Mouse (Mus musculus): ENCODE results near the gene Dpyd. TPM values are rescaled to one million over a fixed set of nuclear protein-coding genes. Genes with fewer than 3 reads are reported as not detected.

The Dpyd gene
- polyA plus RNA-seq, 1 experiment from 2014 or later: 1.8 TPM

GRCm38 (mm10) chr3:119086618-119087017 is 524.7 kb downstream of the Dpyd start:
- Histone ChIP-seq H3K27me3 (ENCODE audit: control insufficient read depth, insufficient read depth, low read length) (no peaks in the 10 kb centered on the region), H3K4me2 (no peak overlapping the region), H3K9ac (ENCODE audit: low read depth, low read length) (no peak overlapping the region), H3K4me1 (ENCODE audit: control insufficient read depth, insufficient read depth, low read length) (no peaks in the 10 kb centered on the region), H3K4me3 (ENCODE audit: low read depth, low read length) (no peak overlapping the region), H3K9me3 (replicated peaks; ENCODE audit: control insufficient read depth, low read length) (no peaks in the 10 kb centered on the region), H3K27ac (ENCODE audit: low read depth, low read length) (no peak overlapping the region), H3K36me3 (ENCODE audit: control insufficient read depth, insufficient read depth, low read length) (no peaks in the 10 kb centered on the region)
- WGBS (ENCODE audit: insufficient replicate concordance): 52% methylated on average over 1 of the region's 1 CpGs
- no peak for ATAC-seq (replicated peaks; ENCODE audit: insufficient number of reproducible peaks, low FRiP score, low TSS enrichment)

DNA sequence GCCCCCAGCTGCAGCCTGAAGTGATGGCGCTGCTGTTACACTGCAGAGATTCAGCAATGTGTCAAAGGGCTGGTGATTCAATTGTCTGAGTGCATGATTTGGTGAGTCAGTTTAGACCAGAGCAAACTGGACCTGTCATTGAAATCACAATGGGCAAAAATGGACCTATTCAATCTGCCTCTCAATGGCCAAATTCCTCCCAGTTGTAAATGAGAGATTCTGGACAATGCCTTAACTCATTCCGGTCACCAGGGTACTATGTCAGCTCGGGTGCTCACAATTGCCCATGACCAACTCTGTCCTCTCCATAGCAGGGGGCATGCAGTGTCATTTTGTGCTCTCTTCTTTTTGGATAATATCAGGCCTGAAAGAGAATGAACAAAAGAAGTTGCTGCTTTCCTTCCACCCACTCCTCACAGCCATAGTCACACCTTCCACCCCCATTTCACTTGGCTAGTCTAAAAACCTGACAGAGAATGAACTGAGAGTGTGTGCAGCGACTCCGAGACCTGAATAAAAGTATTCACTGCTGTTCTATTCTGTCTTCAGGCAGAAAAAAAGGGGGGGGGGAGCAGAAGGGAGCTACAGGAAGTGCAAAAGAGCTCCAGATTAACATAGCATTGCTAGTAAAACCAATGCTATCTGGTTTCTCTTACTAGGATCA is 533.4 kb downstream of the Dpyd start:
- H3K36me3 ChIP-seq (ENCODE audit: control insufficient read depth, insufficient read depth, low read length): no peaks in the 10 kb centered on the region
- ATAC-seq (replicated peaks; ENCODE audit: insufficient number of reproducible peaks, low FRiP score, low TSS enrichment): no peak
- no peak overlapping the region for H3K4me3 ChIP-seq (ENCODE audit: low read depth, low read length)
- no peak overlapping the region for H3K27ac ChIP-seq (ENCODE audit: low read depth, low read length)
- H3K9me3 ChIP-seq (replicated peaks; ENCODE audit: control insufficient read depth, low read length): no peaks in the 10 kb centered on the region
- WGBS (ENCODE audit: insufficient replicate concordance): 74% methylated on average over 5 of the region's 5 CpGs
- H3K4me2 ChIP-seq: no peak overlapping the region
- no peaks in the 10 kb centered on the region for H3K27me3 ChIP-seq (ENCODE audit: control insufficient read depth, insufficient read depth, low read length)
- no peaks in the 10 kb centered on the region for H3K4me1 ChIP-seq (ENCODE audit: control insufficient read depth, insufficient read depth, low read length)
- H3K9ac ChIP-seq (ENCODE audit: low read depth, low read length): no peak overlapping the region

DNA sequence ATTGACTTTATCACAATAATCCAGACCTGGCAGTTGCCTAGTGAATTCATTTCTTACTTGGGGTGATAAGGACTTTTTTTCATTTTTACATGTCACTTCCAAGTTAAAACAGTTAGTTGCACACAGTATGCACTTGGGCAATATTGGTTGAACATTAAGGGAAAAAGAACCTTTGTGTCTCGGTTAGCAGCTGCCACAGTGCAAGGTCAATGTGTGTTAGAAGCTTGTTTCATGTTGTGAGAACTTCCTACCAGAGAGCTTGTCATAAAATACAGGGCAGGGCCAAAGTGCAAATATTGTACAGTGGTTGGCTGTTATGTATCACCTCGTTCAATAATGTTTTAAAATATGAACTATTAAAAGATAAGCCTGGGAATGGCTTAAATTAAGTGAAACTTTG is 564.1 kb downstream of the Dpyd start:
- Histone ChIP-seq H3K27ac (ENCODE audit: low read depth, low read length) (no peak overlapping the region), H3K4me3 (ENCODE audit: low read depth, low read length) (no peak overlapping the region), H3K4me2 (no peak overlapping the region), H3K36me3 (ENCODE audit: control insufficient read depth, insufficient read depth, low read length) (no peaks in the 10 kb centered on the region), H3K27me3 (ENCODE audit: control insufficient read depth, insufficient read depth, low read length) (no peaks in the 10 kb centered on the region), H3K9me3 (replicated peaks; ENCODE audit: control insufficient read depth, low read length) (no peaks in the 10 kb centered on the region), H3K4me1 (ENCODE audit: control insufficient read depth, insufficient read depth, low read length) (no peaks in the 10 kb centered on the region), H3K9ac (ENCODE audit: low read depth, low read length) (no peak overlapping the region)
- WGBS (ENCODE audit: insufficient replicate concordance): 52% methylated on average over 2 of the region's 2 CpGs
- no peak for ATAC-seq (replicated peaks; ENCODE audit: insufficient number of reproducible peaks, low FRiP score, low TSS enrichment)

- Histone ChIP-seq H3K27me3 (ENCODE audit: control insufficient read depth, insufficient read depth, low read length) (no peaks in the 10 kb centered on the region), H3K27ac (ENCODE audit: low read depth, low read length) (no peak overlapping the region), H3K4me3 (ENCODE audit: low read depth, low read length) (no peak overlapping the region), H3K9me3 (replicated peaks; ENCODE audit: control insufficient read depth, low read length) (no peaks in the 10 kb centered on the region), H3K4me2 (no peak overlapping the region), H3K36me3 (ENCODE audit: control insufficient read depth, insufficient read depth, low read length) (no peaks in the 10 kb centered on the region), H3K9ac (ENCODE audit: low read depth, low read length) (no peak overlapping the region), H3K4me1 (ENCODE audit: control insufficient read depth, insufficient read depth, low read length) (no peaks in the 10 kb centered on the region)
- ATAC-seq (replicated peaks; ENCODE audit: insufficient number of reproducible peaks, low FRiP score, low TSS enrichment): no peak
- WGBS (ENCODE audit: insufficient replicate concordance): 68% methylated on average over 1 of the region's 1 CpGs
Observed at GRCm38 (mm10) chr3:119128076-119128475, 566.1 kb downstream of the Dpyd start.

DNA sequence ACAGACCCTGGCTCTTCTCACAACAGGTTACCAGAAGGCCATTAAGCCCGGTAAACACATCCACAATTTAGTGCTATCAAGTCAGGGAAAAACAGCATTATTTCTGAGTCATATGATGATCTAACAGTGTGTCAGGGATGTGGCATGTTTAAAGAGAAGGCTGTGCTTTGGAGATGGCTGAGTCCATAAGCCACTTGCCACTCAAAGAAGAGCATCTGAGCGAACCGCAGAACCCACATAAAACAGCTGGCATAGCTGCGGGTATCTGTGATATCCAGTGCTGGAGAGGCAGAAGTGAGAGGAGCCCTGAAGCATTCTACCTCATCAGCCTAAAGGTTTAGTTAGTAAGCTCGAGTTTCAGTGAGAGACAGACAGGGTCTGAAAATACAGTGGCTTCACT is 581.1 kb downstream of the Dpyd start:
- no peaks in the 10 kb centered on the region for H3K27me3 ChIP-seq (ENCODE audit: control insufficient read depth, insufficient read depth, low read length)
- H3K4me2 ChIP-seq: no peak overlapping the region
- no peaks in the 10 kb centered on the region for H3K36me3 ChIP-seq (ENCODE audit: control insufficient read depth, insufficient read depth, low read length)
- no peak for ATAC-seq (replicated peaks; ENCODE audit: insufficient number of reproducible peaks, low FRiP score, low TSS enrichment)
- WGBS (ENCODE audit: insufficient replicate concordance): 72% methylated on average over 5 of the region's 5 CpGs
- H3K9ac ChIP-seq (ENCODE audit: low read depth, low read length): no peak overlapping the region
- no peak overlapping the region for H3K4me3 ChIP-seq (ENCODE audit: low read depth, low read length)
- no peak overlapping the region for H3K27ac ChIP-seq (ENCODE audit: low read depth, low read length)
- H3K4me1 ChIP-seq (ENCODE audit: control insufficient read depth, insufficient read depth, low read length): peaks cover 3% of the 10 kb centered on the region; the same call in 1 of the 2 replicates
- H3K9me3 ChIP-seq (replicated peaks; ENCODE audit: control insufficient read depth, low read length): no peaks in the 10 kb centered on the region; the same call in 1 of the 2 replicates

DNA sequence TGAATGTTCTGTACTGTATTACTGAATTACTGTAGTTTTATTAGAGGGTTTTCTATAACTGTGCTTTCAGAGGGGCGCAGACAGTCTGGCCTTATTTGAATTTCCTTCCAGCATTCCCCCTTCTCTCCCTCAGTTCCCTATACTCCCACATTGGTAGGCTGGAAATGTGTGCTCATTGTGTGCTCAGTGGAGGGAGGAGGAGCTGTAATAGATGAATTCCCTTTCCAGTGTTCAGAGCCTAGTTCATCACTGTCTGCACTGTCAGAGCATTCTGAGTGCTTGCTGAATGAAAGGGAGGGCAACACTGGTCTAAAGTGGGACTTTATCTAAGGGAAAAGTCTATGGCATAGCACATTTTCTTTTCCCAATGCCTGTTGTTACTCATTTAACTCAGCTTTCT is 582.9 kb downstream of the Dpyd start:
- Histone ChIP-seq H3K27ac (ENCODE audit: low read depth, low read length) (no peak overlapping the region), H3K36me3 (ENCODE audit: control insufficient read depth, insufficient read depth, low read length) (no peaks in the 10 kb centered on the region), H3K4me3 (ENCODE audit: low read depth, low read length) (no peak overlapping the region), H3K4me2 (no peak overlapping the region), H3K9ac (ENCODE audit: low read depth, low read length) (no peak overlapping the region), H3K27me3 (ENCODE audit: control insufficient read depth, insufficient read depth, low read length) (no peaks in the 10 kb centered on the region), H3K9me3 (replicated peaks; ENCODE audit: control insufficient read depth, low read length) (no peaks in the 10 kb centered on the region; the same call in 1 of the 2 replicates), H3K4me1 (ENCODE audit: control insufficient read depth, insufficient read depth, low read length) (no peaks in the 10 kb centered on the region)
- no peak for ATAC-seq (replicated peaks; ENCODE audit: insufficient number of reproducible peaks, low FRiP score, low TSS enrichment)
- 76% methylated on average over 1 of the region's 1 CpGs for WGBS (ENCODE audit: insufficient replicate concordance)

DNA sequence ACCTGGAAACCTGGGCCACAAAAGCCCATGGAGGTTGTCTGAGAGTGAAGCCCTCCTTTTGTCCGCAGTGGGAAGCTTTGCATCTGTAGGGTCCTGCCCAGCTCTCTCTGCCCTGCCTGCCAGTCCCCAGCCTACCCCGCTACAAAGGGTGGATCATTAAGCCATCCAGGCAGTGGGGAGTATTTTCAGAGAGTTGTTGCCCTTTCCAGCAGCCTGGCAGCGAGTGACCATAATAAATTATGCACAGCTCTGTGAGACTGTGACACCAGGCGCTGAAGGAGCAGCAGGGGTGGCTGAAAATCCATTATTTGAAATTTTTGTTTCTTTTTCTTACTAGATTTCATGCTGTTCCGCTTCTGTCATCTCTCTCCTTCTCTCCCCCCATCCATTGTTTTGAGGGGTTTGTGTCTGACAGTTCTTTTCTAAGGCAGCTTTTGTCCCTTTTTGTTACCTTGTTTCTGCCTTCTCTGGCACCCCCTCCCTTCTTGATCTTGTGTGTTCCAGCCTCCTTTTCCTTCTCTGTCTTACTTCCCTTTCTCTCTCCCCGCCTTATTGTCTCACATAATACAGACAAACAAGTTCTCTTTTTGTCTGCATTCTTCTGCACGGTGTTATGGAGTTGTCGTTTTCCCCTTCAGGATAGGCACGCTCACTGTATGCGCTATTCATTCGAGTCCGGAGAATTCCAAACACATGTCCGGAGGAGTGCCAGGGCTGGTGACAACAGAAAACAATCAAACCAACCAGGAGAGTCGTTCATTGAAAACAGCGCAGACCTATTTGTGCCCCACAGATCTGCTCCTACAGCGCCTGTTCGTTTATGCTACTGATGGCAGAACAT is 592.9 kb downstream of the Dpyd start:
- H3K27ac ChIP-seq (ENCODE audit: low read depth, low read length): no peak overlapping the region
- WGBS (ENCODE audit: insufficient replicate concordance): 57% methylated on average over 17 of the region's 17 CpGs
- H3K36me3 ChIP-seq (ENCODE audit: control insufficient read depth, insufficient read depth, low read length): no peaks in the 10 kb centered on the region
- H3K27me3 ChIP-seq (ENCODE audit: control insufficient read depth, insufficient read depth, low read length): no peaks in the 10 kb centered on the region
- H3K4me2 ChIP-seq: no peak overlapping the region
- H3K9me3 ChIP-seq (replicated peaks; ENCODE audit: control insufficient read depth, low read length): no peaks in the 10 kb centered on the region
- no peaks in the 10 kb centered on the region for H3K4me1 ChIP-seq (ENCODE audit: control insufficient read depth, insufficient read depth, low read length)
- H3K4me3 ChIP-seq (ENCODE audit: low read depth, low read length): no peak overlapping the region
- ATAC-seq (replicated peaks; ENCODE audit: insufficient number of reproducible peaks, low FRiP score, low TSS enrichment): no peak
- H3K9ac ChIP-seq (ENCODE audit: low read depth, low read length): no peak overlapping the region

DNA sequence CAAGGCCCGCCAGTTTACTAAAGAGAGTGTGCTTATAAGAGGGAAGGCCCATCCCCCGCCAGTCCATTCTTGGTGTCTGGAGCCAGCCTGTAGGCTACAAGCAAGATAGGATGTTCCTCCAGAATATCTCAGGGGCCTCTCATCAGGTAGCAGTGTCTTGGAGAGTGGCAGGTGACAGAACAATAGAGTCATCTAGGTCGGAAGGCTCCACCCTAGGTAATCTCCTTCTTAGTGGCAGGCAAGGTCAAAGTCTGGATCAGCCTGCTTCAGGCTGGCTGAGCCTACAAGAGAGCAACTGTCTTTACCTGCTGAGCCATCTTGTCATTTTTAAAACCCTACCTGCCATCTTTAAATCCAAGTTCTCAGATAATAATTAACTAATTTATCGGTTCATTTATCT is 596.7 kb downstream of the Dpyd start:
- H3K27me3 ChIP-seq (ENCODE audit: control insufficient read depth, insufficient read depth, low read length): no peaks in the 10 kb centered on the region
- WGBS (ENCODE audit: insufficient replicate concordance): 72% methylated on average over 4 of the region's 4 CpGs

More for the DNA sequence above, 596.7 kb downstream of the Dpyd start:
- Histone ChIP-seq H3K36me3 (ENCODE audit: control insufficient read depth, insufficient read depth, low read length) (no peaks in the 10 kb centered on the region), H3K4me3 (ENCODE audit: low read depth, low read length) (no peak overlapping the region), H3K9ac (ENCODE audit: low read depth, low read length) (no peak overlapping the region), H3K9me3 (replicated peaks; ENCODE audit: control insufficient read depth, low read length) (no peaks in the 10 kb centered on the region), H3K4me1 (ENCODE audit: control insufficient read depth, insufficient read depth, low read length) (no peaks in the 10 kb centered on the region), H3K27ac (ENCODE audit: low read depth, low read length) (no peak overlapping the region), H3K4me2 (no peak overlapping the region)
- ATAC-seq (replicated peaks; ENCODE audit: insufficient number of reproducible peaks, low FRiP score, low TSS enrichment): no peak
